Mouse (Mus musculus) kidney, postnatal 36 days (tissue): Measurements from ENCODE around the gene Rasip1.

Experiments used
- DNase-seq, 2 experiments: peaks; one replicate each; pipeline ENCODE4 v3.0.0; 2021 to 2022; ENCODE audit warnings: mixed read lengths in 2 of 2

Rasip1 gene

GRCm38 (mm10) chr7:45625481-45625880 is 1.8 kb upstream of the Rasip1 start:
- no peak for DNase-seq

DNA sequence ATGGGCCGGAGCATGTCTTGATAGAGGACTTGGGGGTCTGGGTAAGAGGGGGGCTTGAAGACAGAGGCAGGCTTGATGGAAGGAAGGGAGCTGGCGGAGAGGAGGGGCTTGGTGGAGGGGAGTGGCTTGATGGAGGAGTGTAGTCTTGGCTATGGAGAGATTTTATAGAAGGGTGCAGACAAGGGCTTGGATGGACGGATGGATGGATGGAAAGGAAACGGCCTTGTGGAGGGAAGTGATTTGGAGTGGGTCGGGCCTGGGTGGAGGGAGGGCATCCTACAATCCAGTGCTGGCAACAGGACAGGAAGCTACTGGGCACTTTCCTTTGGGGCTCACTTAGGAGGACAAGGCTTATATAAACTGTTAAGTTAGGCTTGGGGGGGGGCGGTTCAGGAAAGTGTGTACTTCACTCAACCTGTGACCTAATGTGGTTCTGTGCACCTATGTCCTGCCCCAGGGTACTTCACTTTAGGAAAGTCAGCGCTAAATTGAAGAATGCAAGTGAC is 664 bp upstream of the Rasip1 start:
- no peak for DNase-seq

DNA sequence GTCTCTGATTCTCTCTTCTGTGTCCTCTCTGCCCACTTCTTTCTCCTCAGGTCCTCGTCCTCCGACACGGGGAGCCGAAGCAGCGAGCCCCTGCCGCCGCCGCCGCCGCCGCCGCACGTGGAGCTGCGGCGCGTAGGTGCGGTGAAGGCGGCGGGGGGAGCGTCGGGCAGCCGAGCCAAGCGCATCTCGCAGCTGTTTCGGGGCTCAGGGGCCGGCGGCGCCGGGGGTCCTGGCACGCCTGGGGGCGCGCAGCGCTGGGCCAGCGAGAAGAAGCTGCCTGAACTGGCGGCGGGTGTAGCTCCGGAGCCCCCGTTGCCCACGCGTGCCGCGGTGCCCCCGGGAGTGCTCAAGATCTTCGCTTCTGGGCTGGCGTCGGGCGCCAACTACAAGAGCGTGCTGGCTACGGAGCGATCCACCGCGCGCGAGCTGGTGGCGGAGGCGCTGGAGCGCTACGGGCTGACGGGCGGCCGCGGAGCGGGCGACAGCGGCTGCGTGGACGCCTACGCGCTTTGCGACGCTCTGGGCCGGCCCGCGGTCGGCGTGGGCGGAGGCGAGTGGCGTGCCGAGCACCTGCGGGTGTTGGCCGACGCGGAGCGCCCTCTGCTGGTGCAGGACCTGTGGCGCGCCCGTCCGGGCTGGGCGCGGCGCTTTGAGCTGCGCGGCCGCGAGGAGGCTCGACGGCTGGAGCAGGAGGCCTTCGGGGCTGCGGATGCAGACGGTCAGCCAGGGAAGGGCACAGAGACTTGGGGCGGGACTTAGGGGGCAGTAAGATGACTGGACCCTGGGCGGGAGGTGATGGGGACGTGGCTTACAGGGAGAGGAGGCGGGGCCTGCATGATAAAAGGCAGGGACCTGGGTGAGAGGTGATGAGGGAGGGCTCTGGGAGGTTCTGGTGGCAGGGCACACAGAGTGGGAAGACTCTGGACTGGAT is 1.3 kb downstream of the Rasip1 start:
- peak; percentile 88 to 97 for DNase-seq

DNA sequence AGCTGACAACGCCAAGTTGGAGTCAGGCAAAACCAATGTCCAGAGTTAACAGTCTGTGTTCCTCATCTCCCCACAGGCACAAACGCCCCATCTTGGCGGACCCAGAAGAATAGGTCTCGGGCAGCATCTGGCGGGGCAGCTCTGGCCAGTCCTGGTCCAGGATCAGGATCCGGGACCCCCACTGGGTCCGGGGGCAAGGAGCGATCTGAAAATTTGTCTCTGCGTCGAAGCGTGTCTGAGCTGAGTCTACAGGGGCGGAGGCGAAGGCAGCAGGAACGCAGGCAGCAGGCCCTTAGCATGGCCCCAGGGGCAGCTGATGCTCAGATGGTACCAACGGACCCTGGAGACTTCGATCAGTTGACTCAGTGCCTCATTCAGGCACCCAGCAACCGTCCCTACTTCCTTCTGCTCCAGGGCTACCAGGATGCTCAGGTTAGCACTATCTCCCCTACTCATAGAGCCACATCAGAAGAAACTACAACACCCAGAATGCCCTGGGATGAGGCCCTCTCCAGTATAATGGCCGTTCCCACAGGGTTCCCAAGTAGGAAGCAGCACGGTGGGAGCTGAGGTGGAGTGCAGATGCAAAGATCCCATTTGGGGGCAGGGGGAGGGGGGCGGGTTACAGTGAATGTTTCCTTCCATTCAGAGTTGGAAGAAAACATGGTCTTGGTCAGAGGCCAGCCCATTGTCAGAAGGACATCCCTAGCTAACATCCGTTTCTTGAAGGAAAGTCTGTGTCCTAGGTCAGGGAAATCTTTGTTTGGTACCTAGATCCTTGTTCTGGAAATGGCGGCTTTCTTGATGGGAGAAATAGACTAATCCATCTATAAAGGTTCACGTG is 3.0 kb downstream of the Rasip1 start:
- DNase-seq, result no peak

- peak in 1 of 2 experiments; percentile 75 for DNase-seq
These were observed 5.2 kb downstream of the Rasip1 start for GRCm38 (mm10) chr7:45632499-45632898.

GRCm38 (mm10) chr7:45634946-45635681 is 7.8 kb downstream of the Rasip1 start:
- peak in 1 of 2 experiments; percentile 67 for DNase-seq

GRCm38 (mm10) chr7:45635711-45636688 is 8.7 kb downstream of the Rasip1 start:
- DNase-seq, result peak; percentile 70 to 74

GRCm38 (mm10) chr7:45637710-45638109 is 10.4 kb downstream of the Rasip1 start:
- no peak for DNase-seq

GRCm38 (mm10) chr7:45638623-45639401 is 11.5 kb downstream of the Rasip1 start:
- DNase-seq, result peak; percentile 91 to 95

GRCm38 (mm10) chr7:45639561-45640027 is 12.3 kb downstream of the Rasip1 start, which contains the start of gene Mamstr:
TSS of gene Mamstr (plus strand) at chr7:45639977.
- DNase-seq, result no peak

- peak; percentile 48 to 56 for DNase-seq
These were observed 13.1 kb downstream of the Rasip1 start for GRCm38 (mm10) chr7:45640191-45640957.

GRCm38 (mm10) chr7:45641391-45642040 is 14.2 kb downstream of the Rasip1 start:
- DNase-seq, result peak; percentile 39 to 55

DNA sequence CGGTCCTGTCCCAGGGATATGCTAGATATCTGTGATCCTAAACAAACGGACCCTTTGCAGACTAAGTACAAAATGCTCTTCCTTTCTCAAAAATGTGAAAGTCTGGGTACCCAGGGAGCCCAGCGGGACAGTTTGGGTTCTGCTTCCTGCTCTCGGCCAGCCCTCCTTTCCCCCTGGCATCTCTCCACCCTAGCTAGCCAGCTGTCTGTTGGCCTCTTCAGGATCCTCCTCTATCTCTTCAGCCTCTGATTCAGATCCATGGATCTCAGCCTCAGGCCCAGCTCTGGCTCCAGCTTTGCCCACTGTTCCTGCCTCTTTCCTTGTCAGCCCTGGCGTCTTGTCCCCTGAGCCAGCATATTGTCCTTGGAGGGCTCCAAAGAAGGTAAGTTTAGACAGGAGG is 14.8 kb downstream of the Rasip1 start:
- DNase-seq, result no peak

DNA sequence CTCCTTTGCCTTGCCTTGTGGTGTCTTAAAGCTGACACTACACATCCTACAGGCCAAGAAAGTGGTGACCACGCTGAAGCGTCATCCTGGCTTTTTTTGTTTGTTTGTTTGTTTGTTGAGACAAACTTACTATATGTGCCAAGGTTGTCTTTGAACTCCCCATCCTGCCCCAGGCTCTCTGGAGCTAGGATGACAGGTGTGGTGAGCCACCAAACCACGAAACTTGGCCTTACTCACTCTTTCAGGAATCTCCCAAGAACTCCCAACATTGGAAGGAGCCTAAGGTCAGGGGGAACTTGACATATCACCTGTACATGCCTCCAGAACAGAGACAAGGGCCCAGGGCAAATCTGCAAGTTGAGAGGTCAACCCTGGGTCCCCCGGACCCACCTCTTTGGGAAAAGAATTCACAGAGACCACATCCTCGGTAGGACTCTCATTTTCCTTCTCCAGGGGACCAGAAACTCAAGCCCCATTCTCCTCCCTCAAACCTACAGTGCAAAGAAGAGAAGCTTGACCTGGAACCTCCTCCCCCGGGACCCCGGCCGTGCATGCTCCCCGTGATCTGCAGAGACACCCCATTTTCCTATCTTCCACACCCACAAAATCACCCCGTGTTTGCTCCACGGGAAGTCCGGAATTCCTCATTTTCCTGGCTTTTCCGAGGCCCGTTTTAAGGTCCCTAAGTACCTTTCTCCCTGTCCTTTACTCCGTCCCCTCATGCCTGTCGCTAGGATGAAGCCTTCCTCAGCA is 15.4 kb downstream of the Rasip1 start:
- DNase-seq, result no peak

- peak; percentile 91 to 93 for DNase-seq
These were observed 16.3 kb downstream of the Rasip1 start for GRCm38 (mm10) chr7:45643441-45644178.

DNA sequence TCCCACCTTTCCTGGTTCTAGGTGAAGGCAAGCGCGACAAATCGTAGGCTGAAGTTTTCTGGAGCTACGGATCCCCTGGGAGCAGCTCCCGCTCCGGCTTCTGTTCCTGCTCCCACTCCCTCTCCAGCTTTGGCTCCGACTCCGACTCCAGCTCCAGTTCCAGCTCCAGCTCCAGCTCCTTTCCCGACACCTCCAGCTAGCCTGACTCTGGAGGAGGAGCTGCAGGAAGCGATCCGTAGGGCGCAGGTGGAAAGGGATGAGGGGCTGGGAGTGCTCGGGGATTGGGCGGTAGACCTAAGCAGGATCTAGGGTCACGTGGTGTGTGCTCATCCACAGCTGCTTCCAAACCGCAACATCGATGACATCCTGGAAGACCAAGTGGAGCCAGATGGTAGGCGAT is 16.9 kb downstream of the Rasip1 start:
- no peak for DNase-seq

GRCm38 (mm10) chr7:45644872-45645590 is 17.7 kb downstream of the Rasip1 start:
- DNase-seq, result no peak
